Mouse (Mus musculus) neural tube, embryonic 12.5 days (tissue): ENCODE results near the gene 1700020N01Rik. TPM values are rescaled to one million over a fixed set of nuclear protein-coding genes. Genes with fewer than 3 reads are reported as not detected.

Experiments
- ATAC-seq: fragments of 200-750 bp; cut with Nextera tagmentation; 2 replicates; pipeline ENCODE4 v1.8.0; 2017; ENCODE audit warnings: low read depth, mild to moderate bottlenecking, moderate TSS enrichment, moderate library complexity; ENCODE audit not compliant: low FRiP score
- H3K27ac ChIP-seq: fragments of 300-500 bp; sonication (generic); 2 replicates; pipeline ENCODE4 v1.5.1; 2016
- H3K27me3 ChIP-seq: fragments of 300-500 bp; sonication (generic); replicated peaks from 2 replicates; pipeline ENCODE4 v1.6.1; 2016; ENCODE audit warnings: mild to moderate bottlenecking
- H3K36me3 ChIP-seq: fragments of 300-500 bp; sonication (generic); 2 replicates; pipeline ENCODE4 v1.6.1; 2016; ENCODE audit warnings: mild to moderate bottlenecking
- H3K4me1 ChIP-seq: fragments of 300-500 bp; sonication (generic); 2 replicates; pipeline ENCODE4 v1.6.1; 2016
- H3K4me2 ChIP-seq: fragments of 300-500 bp; sonication (generic); replicated peaks from 2 replicates; pipeline ENCODE4 v1.6.1; 2016; ENCODE audit warnings: mild to moderate bottlenecking
- H3K4me3 ChIP-seq: fragments of 300-500 bp; sonication (generic); 2 replicates; pipeline ENCODE4 v1.5.1; 2016
- H3K9ac ChIP-seq: fragments of 300-500 bp; sonication (generic); 2 replicates; pipeline ENCODE4 v1.6.1; 2016; ENCODE audit warnings: mild to moderate bottlenecking
- H3K9me3 ChIP-seq: fragments of 300-500 bp; sonication (generic); 2 replicates; pipeline ENCODE4 v1.6.1; 2016; ENCODE audit warnings: mild to moderate bottlenecking
- WGBS: fragments of 180-500 bp; shearing (Covaris S2); methylation state at CpG from one replicate; pipeline ENCODE4 v1.1.7; 2016; 5-methylcytosine and 5-hydroxymethylcytosine counted together
- polyA plus RNA-seq: library from polyadenylated mRNA; unstranded; fragments of >200 nt; fragmentation: Nextera tagmentation; extraction: Ambion mirVana; gene quantifications from 2 replicates; pipeline ENCODE4 v1.2.1, GENCODE M21; 2016

1700020N01Rik gene
- polyA plus RNA-seq, 1 experiment from 2014 or later = not detected

DNA sequence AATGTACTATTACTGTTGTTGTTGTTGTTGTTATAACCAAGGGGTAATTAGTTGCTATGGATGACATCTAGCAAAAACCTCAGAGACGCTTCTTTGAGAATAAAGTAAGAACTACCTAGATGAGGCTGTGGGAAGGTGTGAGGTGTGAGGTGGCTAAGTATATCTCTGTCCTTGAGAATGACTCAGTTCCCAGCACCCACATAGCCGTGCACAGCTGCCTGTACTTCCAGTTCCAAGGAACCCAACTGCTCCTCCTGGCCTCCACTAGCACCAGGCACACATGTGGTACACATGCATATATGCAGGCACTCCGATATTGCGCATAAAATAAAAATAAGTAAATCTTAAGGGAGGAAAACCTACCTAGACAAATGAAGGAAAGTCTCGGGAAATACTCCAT, 28.8 kb upstream of the 1700020N01Rik start:
- no peak overlapping the region for H3K27ac ChIP-seq
- no peaks in the 10 kb centered on the region for H3K27me3 ChIP-seq
- no peak overlapping the region for H3K9ac ChIP-seq
- no peak for ATAC-seq
- H3K36me3 ChIP-seq = no peaks in the 10 kb centered on the region
- WGBS = 89% methylated on average over 5 of the region's 5 CpGs
- no peak overlapping the region for H3K4me2 ChIP-seq
- H3K4me1 ChIP-seq = peaks cover 7% of the 10 kb centered on the region
- no peaks in the 10 kb centered on the region for H3K9me3 ChIP-seq
- no peak overlapping the region for H3K4me3 ChIP-seq

DNA sequence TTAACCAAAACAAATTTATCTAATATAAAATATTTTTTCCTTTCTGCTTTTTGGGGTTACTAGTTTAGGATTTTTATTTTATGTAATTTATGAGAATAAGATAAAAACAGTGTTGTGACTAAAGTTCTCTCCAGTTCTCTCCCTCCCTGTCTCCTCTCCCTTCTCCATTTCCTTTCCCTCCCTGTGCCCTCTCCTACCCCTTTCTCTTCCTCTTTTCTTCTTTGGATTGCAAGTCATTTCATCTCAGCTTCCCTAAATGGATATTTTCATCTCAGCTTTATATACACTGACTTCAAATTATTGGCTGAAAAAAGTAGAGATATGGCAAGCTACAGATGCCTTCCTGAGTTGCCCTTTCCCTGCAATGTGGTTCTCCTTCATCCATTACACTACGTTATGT, 26.9 kb upstream of the 1700020N01Rik start:
- no peaks in the 10 kb centered on the region for H3K9me3 ChIP-seq

DNA sequence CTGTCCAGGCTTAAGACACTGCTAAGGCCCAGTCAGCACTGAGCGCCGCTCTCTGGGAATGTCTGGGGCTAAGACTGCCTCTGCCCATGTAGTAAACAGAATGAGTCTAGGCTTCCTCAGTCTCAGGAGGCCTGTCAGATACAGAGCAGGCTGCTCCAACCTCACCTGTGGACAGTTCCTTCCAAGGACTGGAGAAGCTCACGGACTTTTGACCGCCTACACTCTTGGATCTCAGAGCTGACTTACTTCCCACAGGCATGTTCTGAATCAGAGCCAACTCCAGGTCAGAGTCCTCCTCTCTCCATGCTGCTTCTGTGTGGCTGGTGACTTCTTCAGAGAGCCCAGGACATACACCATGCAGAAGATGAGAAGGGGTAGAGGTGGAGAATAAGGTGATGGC, 21.3 kb upstream of the 1700020N01Rik start:
- Histone ChIP-seq H3K4me1 (no peaks in the 10 kb centered on the region), H3K4me2 (no peak overlapping the region), H3K27ac (no peak overlapping the region), H3K9me3 (no peaks in the 10 kb centered on the region), H3K27me3 (no peaks in the 10 kb centered on the region), H3K9ac (no peak overlapping the region), H3K36me3 (no peaks in the 10 kb centered on the region), H3K4me3 (no peak overlapping the region)
- no peak for ATAC-seq
- WGBS = 93% methylated on average over 4 of the region's 4 CpGs

More for the DNA sequence above, 26.9 kb upstream of the 1700020N01Rik start:
- no peak overlapping the region for H3K4me2 ChIP-seq
- H3K27me3 ChIP-seq = no peaks in the 10 kb centered on the region
- no peak overlapping the region for H3K4me3 ChIP-seq
- no peaks in the 10 kb centered on the region for H3K4me1 ChIP-seq
- ATAC-seq = no peak
- no peak overlapping the region for H3K9ac ChIP-seq
- H3K36me3 ChIP-seq = no peaks in the 10 kb centered on the region
- H3K27ac ChIP-seq = no peak overlapping the region
- WGBS = 96% methylated on average over 1 of the region's 1 CpGs

- H3K9me3 ChIP-seq = no peaks in the 10 kb centered on the region
- H3K4me1 ChIP-seq = no peaks in the 10 kb centered on the region
- H3K27me3 ChIP-seq = no peaks in the 10 kb centered on the region
- no peak overlapping the region for H3K4me3 ChIP-seq
- no peaks in the 10 kb centered on the region for H3K36me3 ChIP-seq
- ATAC-seq = no peak
- 87% methylated on average over 4 of the region's 4 CpGs for WGBS
- H3K9ac ChIP-seq = no peak overlapping the region
- H3K27ac ChIP-seq = no peak overlapping the region
- H3K4me2 ChIP-seq = no peak overlapping the region
Observed at GRCm38 (mm10) chr10:21573713-21574112, 19.2 kb upstream of the 1700020N01Rik start.

- H3K4me1 ChIP-seq = no peaks in the 10 kb centered on the region
- no peaks in the 10 kb centered on the region for H3K27me3 ChIP-seq
- no peak overlapping the region for H3K4me2 ChIP-seq
- no peak for ATAC-seq
- no peak overlapping the region for H3K9ac ChIP-seq
- no peak overlapping the region for H3K27ac ChIP-seq
- no peaks in the 10 kb centered on the region for H3K36me3 ChIP-seq
- no peak overlapping the region for H3K4me3 ChIP-seq
- WGBS = 81% methylated on average over 11 of the region's 11 CpGs
- H3K9me3 ChIP-seq = no peaks in the 10 kb centered on the region
Observed at GRCm38 (mm10) chr10:21575806-21576378, 17.1 kb upstream of the 1700020N01Rik start.

GRCm38 (mm10) chr10:21577798-21578197, 15.1 kb upstream of the 1700020N01Rik start:
- H3K9me3 ChIP-seq = no peaks in the 10 kb centered on the region
- H3K9ac ChIP-seq = no peak overlapping the region
- no peaks in the 10 kb centered on the region for H3K4me1 ChIP-seq
- H3K4me2 ChIP-seq = no peak overlapping the region
- no peaks in the 10 kb centered on the region for H3K36me3 ChIP-seq
- H3K27ac ChIP-seq = no peak overlapping the region
- ATAC-seq = no peak
- 94% methylated on average over 6 of the region's 6 CpGs for WGBS
- no peaks in the 10 kb centered on the region for H3K27me3 ChIP-seq
- H3K4me3 ChIP-seq = no peak overlapping the region

DNA sequence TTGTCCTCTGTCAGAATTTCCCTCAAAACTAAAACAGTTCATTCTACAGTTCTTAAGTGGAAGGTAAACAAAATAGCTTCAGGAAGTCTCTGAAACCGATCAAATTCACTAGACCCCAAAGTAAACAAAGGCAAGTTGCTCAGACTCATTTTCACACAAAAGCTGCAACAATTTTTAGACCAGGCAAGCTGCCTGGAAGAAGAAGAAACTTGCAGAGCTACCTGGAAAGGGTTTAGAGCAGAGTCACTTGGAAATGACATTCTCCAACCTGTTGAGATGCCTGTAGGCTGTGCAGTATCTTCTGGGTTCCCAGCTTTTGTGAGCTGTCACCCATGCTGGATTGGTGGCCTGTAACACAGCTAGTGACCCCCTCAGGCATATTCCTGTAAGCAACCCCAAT, 11.4 kb upstream of the 1700020N01Rik start:
- H3K4me1 ChIP-seq = no peaks in the 10 kb centered on the region
- no peaks in the 10 kb centered on the region for H3K27me3 ChIP-seq
- no peak for ATAC-seq
- WGBS = 88% methylated on average over 1 of the region's 1 CpGs
- H3K27ac ChIP-seq = no peak overlapping the region
- H3K9ac ChIP-seq = no peak overlapping the region
- H3K4me3 ChIP-seq = no peak overlapping the region
- no peak overlapping the region for H3K4me2 ChIP-seq
- no peaks in the 10 kb centered on the region for H3K36me3 ChIP-seq
- no peaks in the 10 kb centered on the region for H3K9me3 ChIP-seq

DNA sequence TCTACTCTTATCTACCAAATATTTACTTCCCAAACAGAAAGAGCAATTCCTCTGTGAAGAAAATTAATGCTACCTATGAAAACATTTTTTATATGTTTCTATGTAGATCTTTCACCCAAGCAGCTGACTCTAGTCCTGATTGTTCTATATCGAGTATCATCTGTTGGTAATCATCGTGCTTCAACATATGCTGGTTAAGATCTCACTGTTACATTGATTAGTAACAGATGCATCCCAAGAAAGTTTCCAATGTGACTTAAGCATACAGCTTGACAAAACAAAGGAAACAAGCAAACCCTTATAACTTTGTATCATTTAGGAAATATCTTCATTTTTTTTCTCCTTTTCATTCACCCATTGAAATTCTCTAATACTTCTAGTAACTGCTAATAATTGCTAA, 5.9 kb upstream of the 1700020N01Rik start:
- ATAC-seq = no peak
- WGBS = 88% methylated on average over 2 of the region's 2 CpGs
- Histone ChIP-seq H3K9me3 (no peaks in the 10 kb centered on the region), H3K36me3 (no peaks in the 10 kb centered on the region), H3K4me1 (no peaks in the 10 kb centered on the region), H3K4me3 (no peak overlapping the region), H3K4me2 (no peak overlapping the region), H3K27me3 (no peaks in the 10 kb centered on the region), H3K9ac (no peak overlapping the region), H3K27ac (no peak overlapping the region)

GRCm38 (mm10) chr10:21588007-21588852, 4.7 kb upstream of the 1700020N01Rik start:
- Histone ChIP-seq H3K4me2 (no peak overlapping the region), H3K9ac (no peak overlapping the region), H3K9me3 (no peaks in the 10 kb centered on the region), H3K36me3 (no peaks in the 10 kb centered on the region), H3K4me1 (no peaks in the 10 kb centered on the region), H3K4me3 (no peak overlapping the region), H3K27ac (no peak overlapping the region), H3K27me3 (no peaks in the 10 kb centered on the region)
- 85% methylated on average over 4 of the region's 4 CpGs for WGBS
- ATAC-seq = no peak

GRCm38 (mm10) chr10:21600931-21601330, 8.0 kb downstream of the 1700020N01Rik start:
- H3K27ac ChIP-seq = no peak overlapping the region
- H3K27me3 ChIP-seq = no peaks in the 10 kb centered on the region
- H3K4me2 ChIP-seq = no peak overlapping the region
- H3K9ac ChIP-seq = no peak overlapping the region
- 51% methylated on average over 5 of the region's 5 CpGs for WGBS
- no peaks in the 10 kb centered on the region for H3K9me3 ChIP-seq
- H3K4me3 ChIP-seq = no peak overlapping the region
- ATAC-seq = no peak
- no peaks in the 10 kb centered on the region; the same call in 1 of the 2 replicates for H3K4me1 ChIP-seq
- no peaks in the 10 kb centered on the region for H3K36me3 ChIP-seq

DNA sequence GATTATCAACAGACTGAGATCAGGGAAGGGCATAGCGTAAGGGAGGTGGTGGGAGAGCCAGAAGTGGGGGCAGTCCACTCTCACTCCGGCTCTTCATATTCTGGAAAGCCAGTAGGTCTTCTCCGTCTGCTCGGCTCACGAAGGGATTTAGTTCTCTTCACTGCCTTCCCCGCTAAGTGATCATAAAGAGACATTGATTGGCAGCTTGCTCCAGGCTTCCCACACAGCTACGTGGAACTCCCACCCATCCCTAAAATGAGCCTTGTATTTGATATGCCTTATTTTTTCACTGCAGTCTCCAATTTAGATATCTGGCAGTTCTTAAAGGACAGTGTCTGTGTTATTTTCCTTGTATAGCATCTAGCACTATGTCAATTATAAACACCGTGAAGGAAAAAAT, 11.5 kb downstream of the 1700020N01Rik start:
- WGBS = 90% methylated on average over 8 of the region's 8 CpGs
- no peak for ATAC-seq
- H3K4me1 ChIP-seq = no peaks in the 10 kb centered on the region; the same call in 1 of the 2 replicates
- no peaks in the 10 kb centered on the region for H3K36me3 ChIP-seq
- H3K4me3 ChIP-seq = no peak overlapping the region
- H3K27ac ChIP-seq = no peak overlapping the region
- no peak overlapping the region for H3K9ac ChIP-seq
- H3K9me3 ChIP-seq = no peaks in the 10 kb centered on the region
- no peak overlapping the region for H3K4me2 ChIP-seq
- no peaks in the 10 kb centered on the region for H3K27me3 ChIP-seq

DNA sequence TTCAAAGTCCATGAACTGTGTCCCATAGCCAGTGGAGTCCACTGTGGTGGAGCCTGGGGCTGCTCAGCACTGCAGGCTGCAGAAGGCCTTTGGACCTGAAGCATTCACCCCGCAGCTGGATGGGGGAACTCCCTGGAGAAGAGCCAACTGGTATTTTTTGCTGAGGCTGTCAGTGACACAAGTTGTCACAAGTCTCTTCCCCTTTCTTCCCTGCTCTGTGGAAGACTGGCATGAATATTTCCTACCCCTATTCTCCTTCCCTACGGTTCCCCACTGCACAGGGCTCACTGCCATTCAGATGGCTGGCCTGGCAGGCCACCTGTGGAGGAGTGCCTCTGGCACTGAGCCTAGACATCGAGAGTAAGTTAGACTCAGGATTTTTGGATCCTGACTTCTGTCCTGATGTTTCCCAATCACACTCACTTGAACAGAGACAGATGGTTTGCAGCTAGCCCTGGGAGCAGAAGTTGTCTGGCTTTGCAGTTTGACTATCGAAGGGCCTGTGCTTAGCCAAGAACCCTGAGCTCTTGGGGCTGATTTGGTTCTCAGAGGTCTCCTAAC, 12.1 kb downstream of the 1700020N01Rik start:
- WGBS = 49% methylated on average over 4 of the region's 4 CpGs
- Histone ChIP-seq H3K4me1 (no peaks in the 10 kb centered on the region; the same call in 1 of the 2 replicates), H3K9me3 (no peaks in the 10 kb centered on the region), H3K4me2 (no peak overlapping the region), H3K27me3 (no peaks in the 10 kb centered on the region), H3K4me3 (no peak overlapping the region), H3K36me3 (no peaks in the 10 kb centered on the region), H3K27ac (no peak overlapping the region), H3K9ac (no peak overlapping the region)
- ATAC-seq = no peak
